Mouse (Mus musculus): ENCODE results near the gene Smg7.

- TF ChIP-seq CTCF (IDR thresholded peaks at IDR 0.05; ENCODE audit: control insufficient read depth, insufficient read depth, insufficient read length), result no peak
- no peak for TF ChIP-seq MAX (IDR thresholded peaks at IDR 0.05)
These were observed 1.1 kb downstream of the Smg7 start for GRCm38 (mm10) chr1:152901419-152901764.
